ENCODE assay signal across 29 mouse cellular contexts in the genomic region with DNA sequence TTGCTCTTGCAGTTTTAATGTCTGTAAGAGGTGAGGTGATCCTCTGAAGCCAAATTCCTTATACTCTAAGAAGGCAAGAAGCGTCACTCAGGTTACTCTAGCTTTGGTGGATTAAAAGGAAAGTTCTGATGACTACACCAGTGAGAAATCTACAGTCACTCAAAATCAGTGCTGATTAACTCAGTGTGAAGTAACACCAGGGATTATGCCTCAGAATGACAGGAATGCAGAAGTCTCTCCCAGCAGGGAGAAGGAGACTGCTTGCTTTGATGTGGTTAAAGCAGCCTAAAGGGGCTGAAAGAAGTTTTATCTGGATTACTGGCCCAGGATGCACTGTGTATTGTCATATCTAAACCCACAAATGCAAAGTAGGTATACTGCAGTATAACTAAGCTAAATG.
DNase-seq lines count a peak whose midpoint lies in the region; ATAC-seq and TF ChIP-seq lines count a peak whose summit lies in the region.
"Had no signal": no experiment of that assay in that cellular context is flagged by ENCODE, and none has a peak within 500 bp of the region (broad histone marks: within the 10 kb centered on the region; RNA-seq: fewer than 3 reads in every experiment).

No protein-coding gene starts in this region.

- H3K4me3 ChIP-seq in midbrain, embryonic 11.5 days (ENCODE audit: low read depth, low read length): no peak overlapping the region
- no peak overlapping the region for H3K4me3 ChIP-seq in midbrain, embryonic 10.5 days
- H3K4me3 ChIP-seq in embryonic facial prominence, embryonic 13.5 days: no peak overlapping the region
- no peak overlapping the region for H3K4me3 ChIP-seq in intestine, postnatal 0 days (ENCODE audit: low read depth, low read length)
- H3K4me3 ChIP-seq: gastrocnemius, adult 2 months; hindbrain, embryonic 10.5 days; layer of hippocampus, adult 2 months; left cerebral cortex, adult 2 months; limb, embryonic 13.5 days; liver, embryonic 12.5 days; megakaryocyte, embryonic 14.5 days; neural tube, embryonic 15.5 days had no signal

- peak; percentile 38; the same call in 1 of the 2 replicates for ATAC-seq in midbrain, embryonic 11.5 days (ENCODE audit: low FRiP score)
- ATAC-seq in embryonic facial prominence, embryonic 13.5 days (ENCODE audit: insufficient number of reproducible peaks, insufficient read depth, low FRiP score, low TSS enrichment, low read depth): 0 out of 2 replicates have a peak, but pooled peaks have one; percentile 20
- ATAC-seq in cerebellum, adult (ENCODE audit: insufficient number of reproducible peaks, low FRiP score, low TSS enrichment): no peak
- ATAC-seq in intestine, postnatal 0 days: no peak
- ATAC-seq: hindbrain, embryonic 16.5 days; liver, embryonic 12.5 days; liver, postnatal 0 days had no signal

- H3K4me2 ChIP-seq in midbrain, embryonic 11.5 days: no peak overlapping the region
- no peak overlapping the region for H3K4me2 ChIP-seq in embryonic facial prominence, embryonic 13.5 days
- H3K4me2 ChIP-seq in intestine, postnatal 0 days (replicated peaks; ENCODE audit: low read depth): no peak overlapping the region
- H3K4me2 ChIP-seq: limb, embryonic 13.5 days; liver, embryonic 12.5 days; neural tube, embryonic 15.5 days had no signal

- no peaks in the 10 kb centered on the region for H3K36me3 ChIP-seq in midbrain, embryonic 11.5 days (ENCODE audit: control insufficient read depth, insufficient read depth, low read length)
- no peaks in the 10 kb centered on the region for H3K36me3 ChIP-seq in midbrain, embryonic 10.5 days
- no peaks in the 10 kb centered on the region for H3K36me3 ChIP-seq in embryonic facial prominence, embryonic 13.5 days
- no peaks in the 10 kb centered on the region for H3K36me3 ChIP-seq in intestine, postnatal 0 days (ENCODE audit: control insufficient read depth, insufficient read depth)
- H3K36me3 ChIP-seq: hindbrain, embryonic 10.5 days; limb, embryonic 13.5 days; liver, embryonic 12.5 days; neural tube, embryonic 15.5 days had no signal

- WGBS in midbrain, embryonic 11.5 days: 3% methylated on average over 1 of the region's 1 CpGs
- WGBS in midbrain, embryonic 10.5 days: 5% methylated on average over 1 of the region's 1 CpGs
- 18% methylated on average over 1 of the region's 1 CpGs for WGBS in embryonic facial prominence, embryonic 13.5 days
- 38% methylated on average over 1 of the region's 1 CpGs for WGBS in intestine, postnatal 0 days

- no peak for TF ChIP-seq CTCF in intestine, postnatal 0 days (IDR thresholded peaks at IDR 0.05; ENCODE audit: low read depth)

- no peak for DNase-seq in midbrain, embryonic 11.5 days (ENCODE audit: low spot score, missing footprints)
- no peak for DNase-seq in midbrain, embryonic 10.5 days (ENCODE audit: low spot score)
- DNase-seq in R1 (ENCODE audit: low read depth, low spot score): peak; percentile 48
- peak; percentile 36 for DNase-seq in embryo, embryonic 10 days (ENCODE audit: low spot score)
- no peak for DNase-seq in gastrocnemius, adult 18-20 months (ENCODE audit: low spot score)
- DNase-seq: adrenal gland, postnatal 14 days; B cell, adult 2 months; cerebellum, adult 18-20 months; cerebellum, postnatal 10 days; gastrocnemius, adult 2 months; heart, postnatal 14 days; kidney, adult 2 months; kidney, postnatal 36 days; liver, postnatal 0 days; lung, postnatal 36 days; right cerebral cortex, adult 18-20 months; spleen, adult 18-20 months; thymus, postnatal 14 days had no signal

- no peaks in the 10 kb centered on the region for H3K9me3 ChIP-seq in midbrain, embryonic 11.5 days (ENCODE audit: control insufficient read depth, low read length)
- no peaks in the 10 kb centered on the region for H3K9me3 ChIP-seq in midbrain, embryonic 10.5 days (replicated peaks)
- H3K9me3 ChIP-seq in embryonic facial prominence, embryonic 13.5 days: no peaks in the 10 kb centered on the region
- no peaks in the 10 kb centered on the region for H3K9me3 ChIP-seq in intestine, postnatal 0 days (ENCODE audit: control insufficient read depth)
- H3K9me3 ChIP-seq: hindbrain, embryonic 10.5 days; limb, embryonic 13.5 days; liver, embryonic 12.5 days; megakaryocyte, embryonic 14.5 days; neural tube, embryonic 15.5 days had no signal

- H3K9ac ChIP-seq in midbrain, embryonic 11.5 days (ENCODE audit: low read length): no peak overlapping the region
- no peak overlapping the region for H3K9ac ChIP-seq in embryonic facial prominence, embryonic 13.5 days
- no peak overlapping the region for H3K9ac ChIP-seq in intestine, postnatal 0 days (ENCODE audit: low read depth, low read length)
- H3K9ac ChIP-seq: limb, embryonic 13.5 days; liver, embryonic 12.5 days; liver, postnatal 0 days; neural tube, embryonic 15.5 days had no signal

- H3K27ac ChIP-seq in midbrain, embryonic 11.5 days (ENCODE audit: low read depth, low read length): no peak overlapping the region
- no peak overlapping the region for H3K27ac ChIP-seq in midbrain, embryonic 10.5 days (replicated peaks)
- H3K27ac ChIP-seq in embryonic facial prominence, embryonic 13.5 days: no peak overlapping the region
- no peak overlapping the region for H3K27ac ChIP-seq in intestine, postnatal 0 days (ENCODE audit: low read depth, low read length)
- H3K27ac ChIP-seq: gastrocnemius, adult 2 months; hindbrain, embryonic 10.5 days; layer of hippocampus, adult 2 months; left cerebral cortex, adult 2 months; limb, embryonic 13.5 days; liver, embryonic 12.5 days; neural tube, embryonic 15.5 days had no signal

- H3K4me1 ChIP-seq in midbrain, embryonic 11.5 days (ENCODE audit: control insufficient read depth, insufficient read depth, low read length): no peaks in the 10 kb centered on the region
- peaks cover 8% of the 10 kb centered on the region for H3K4me1 ChIP-seq in midbrain, embryonic 10.5 days
- H3K4me1 ChIP-seq in embryonic facial prominence, embryonic 13.5 days: no peaks in the 10 kb centered on the region
- H3K4me1 ChIP-seq in intestine, postnatal 0 days (replicated peaks; ENCODE audit: control insufficient read depth, insufficient read depth, low read length): no peaks in the 10 kb centered on the region
- H3K4me1 ChIP-seq: hindbrain, embryonic 10.5 days; limb, embryonic 13.5 days; liver, embryonic 12.5 days; megakaryocyte, embryonic 14.5 days; neural tube, embryonic 15.5 days had no signal

- no peaks in the 10 kb centered on the region for H3K27me3 ChIP-seq in midbrain, embryonic 11.5 days (ENCODE audit: control insufficient read depth, insufficient read depth, low read length)
- H3K27me3 ChIP-seq in midbrain, embryonic 10.5 days (ENCODE audit: low read depth, poor library complexity, severe bottlenecking): no peaks in the 10 kb centered on the region
- H3K27me3 ChIP-seq in embryonic facial prominence, embryonic 13.5 days: no peaks in the 10 kb centered on the region
- no peaks in the 10 kb centered on the region for H3K27me3 ChIP-seq in intestine, postnatal 0 days (replicated peaks; ENCODE audit: control insufficient read depth, insufficient read depth, low read length)
- H3K27me3 ChIP-seq: limb, embryonic 13.5 days; liver, embryonic 12.5 days; megakaryocyte, embryonic 14.5 days; neural tube, embryonic 15.5 days had no signal

Comparison
In these comparisons a context has a peak if more than half of its experiments do, and no peak if none do; other contexts are left out.
1. ATAC-seq: peak in midbrain, embryonic 11.5 days (single experiment) and embryonic facial prominence, embryonic 13.5 days (single experiment); none in cerebellum, adult (single experiment) and intestine, postnatal 0 days (single experiment).
2. DNase-seq: peak in R1 (single experiment) and embryo, embryonic 10 days (single experiment); none in midbrain, embryonic 11.5 days (single experiment), midbrain, embryonic 10.5 days (single experiment) and gastrocnemius, adult 18-20 months (single experiment).